Mouse (Mus musculus): ENCODE measurements at regions not wholly inside any gene's neighbourhood (a gene's known extent, or its start where the extent isn't known, plus 50 kb on each side); places are given as distances from the start of the nearest gene placed in this dataset.

DNA sequence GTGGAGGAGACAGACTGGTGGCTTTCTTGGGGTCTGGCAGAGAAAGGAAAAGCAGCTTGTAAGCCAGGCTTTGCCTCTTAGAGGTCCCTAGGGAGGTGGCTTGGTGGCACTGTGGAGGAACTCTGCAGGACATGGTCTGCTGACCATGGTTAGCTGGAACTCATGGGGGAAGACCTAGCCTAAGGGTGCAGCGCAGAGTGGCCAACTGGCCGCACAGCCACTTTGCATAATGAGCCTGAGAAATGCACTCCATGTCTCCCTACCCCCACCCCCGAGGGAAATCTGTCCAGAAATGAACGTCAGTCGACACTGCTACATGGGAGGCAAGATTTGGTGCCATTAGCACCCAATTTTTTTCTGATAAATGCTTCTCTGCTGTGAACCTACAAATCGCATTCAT is 429.5 kb downstream of the Glrx3 start:
- TF ChIP-seq MAX (IDR thresholded peaks at IDR 0.05) (no peak), USF1 (IDR thresholded peaks at IDR 0.05; ENCODE audit: low read depth) (no peak), CTCF (IDR thresholded peaks at IDR 0.05; ENCODE audit: control insufficient read depth, insufficient read depth, insufficient read length) (no peak), CEBPB (IDR thresholded peaks at IDR 0.05; ENCODE audit: low read depth) (no peak), MYOG (IDR thresholded peaks at IDR 0.05; ENCODE audit: control insufficient read depth, extremely low read depth, insufficient read length) (no peak), MYOD1 (IDR thresholded peaks at IDR 0.05; ENCODE audit: control insufficient read depth, insufficient read length, low read depth) (no peak), FOSL1 (IDR thresholded peaks at IDR 0.05; ENCODE audit: insufficient read depth, low read length, poor library complexity, severe bottlenecking) (no peak)

Measured in C2C12 (cell line).